Mouse (Mus musculus) stomach, adult 2 months (tissue): ENCODE results near the gene Hfe2. TPM values are rescaled to one million over a fixed set of nuclear protein-coding genes. Genes with fewer than 3 reads are reported as not detected.

ENCODE experiments used
- polyA plus RNA-seq: library from polyadenylated mRNA; depleted of rRNA; stranded (reverse); fragments of >200 nt; gene quantifications from 2 replicates; pipeline ENCODE4 v1.2.3, GENCODE M21; 2012; rRNA removed

The Hfe2 gene
- 5.6 and 7.5 TPM in 2 replicates for polyA plus RNA-seq

GRCm38 (mm10) chr3:96524914-96525313 lies at the start of gene Hfe2:
TSS of gene Hfe2 (plus strand) at chr3:96525172.

GRCm38 (mm10) chr3:96557694-96558093 lies 32.7 kb downstream of the Hfe2 start, which contains the start of gene Txnip:
TSS of gene Txnip (plus strand) at chr3:96557957.

GRCm38 (mm10) chr3:96576690-96577541 lies 51.9 kb downstream of the Hfe2 start, which contains the start of gene Gm16253:
TSS of gene Gm16253 (plus strand) at chr3:96576984.

Other genes with a start within 250 kb of the Hfe2 start
- 0.29 and 0.46 TPM in 2 replicates for gene Fcgr1, start 231.2 kb upstream of the Hfe2 start, polyA plus RNA-seq
- gene BC107364, start 72.9 kb upstream of the Hfe2 start, polyA plus RNA-seq: 0.11 and 0.22 TPM in 2 replicates
- 353 and 474 TPM in 2 replicates for gene Txnip, start 32.8 kb downstream of the Hfe2 start, polyA plus RNA-seq
- gene Gm16253, start 51.8 kb downstream of the Hfe2 start, polyA plus RNA-seq: 0.48 TPM in 1 of 2 replicates, not detected in the other
- 4.2 and 4.9 TPM in 2 replicates for gene Polr3gl, start 69.0 kb downstream of the Hfe2 start, polyA plus RNA-seq
- 0.85 and 1.1 TPM in 2 replicates for gene Ankrd34a, start 71.5 kb downstream of the Hfe2 start, polyA plus RNA-seq
- gene Lix1l, start 76.0 kb downstream of the Hfe2 start, polyA plus RNA-seq: 4.0 and 6.1 TPM in 2 replicates
- 0.35 and 0.47 TPM in 2 replicates for gene Rbm8a, start 104.8 kb downstream of the Hfe2 start, polyA plus RNA-seq
- 7.7 and 11.7 TPM in 2 replicates for gene Pex11b, start 110.2 kb downstream of the Hfe2 start, polyA plus RNA-seq
- 0.04 TPM in 1 of 2 replicates, not detected in the other for gene Gm42957, start 110.3 kb downstream of the Hfe2 start, polyA plus RNA-seq
- gene Itga10, start 120.4 kb downstream of the Hfe2 start, polyA plus RNA-seq: 0.46 and 1.5 TPM in 2 replicates
- 2.9 and 3.7 TPM in 2 replicates for gene Ankrd35, start 145.0 kb downstream of the Hfe2 start, polyA plus RNA-seq
- gene Pias3, start 171.2 kb downstream of the Hfe2 start, polyA plus RNA-seq: 20.9 and 23.0 TPM in 2 replicates
- 4.9 and 6.6 TPM in 2 replicates for gene Nudt17, start 183.4 kb downstream of the Hfe2 start, polyA plus RNA-seq
- gene Polr3c, start 202.5 kb downstream of the Hfe2 start, polyA plus RNA-seq: 7.7 and 8.8 TPM in 2 replicates
- gene Rnf115, start 202.5 kb downstream of the Hfe2 start, polyA plus RNA-seq: 3.2 and 3.8 TPM in 2 replicates